Mouse (Mus musculus): Measurements from ENCODE around the gene Arhgap32.

Gene Arhgap32

DNA sequence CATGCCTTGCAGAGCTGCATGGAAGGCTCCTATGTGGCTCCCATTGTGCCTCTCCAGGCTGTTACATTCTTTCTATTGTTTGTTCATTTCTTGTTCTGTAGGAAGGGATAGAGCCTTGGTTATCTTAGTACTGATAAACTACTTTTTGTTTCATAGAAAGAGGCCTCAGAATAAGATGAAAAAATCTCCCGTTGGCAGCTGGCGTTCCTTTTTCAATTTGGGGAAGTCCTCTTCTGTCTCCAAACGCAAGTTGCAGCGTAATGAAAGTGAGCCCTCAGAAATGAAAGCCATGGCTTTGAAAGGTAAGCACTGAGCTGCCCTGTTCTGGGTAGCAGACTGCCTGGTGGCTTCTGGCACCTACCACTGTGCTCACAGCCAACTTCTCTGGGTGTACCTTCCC is 134.6 kb downstream of the Arhgap32 start:
- no peak for DNase-seq (ENCODE audit: extremely low spot score)

DNA sequence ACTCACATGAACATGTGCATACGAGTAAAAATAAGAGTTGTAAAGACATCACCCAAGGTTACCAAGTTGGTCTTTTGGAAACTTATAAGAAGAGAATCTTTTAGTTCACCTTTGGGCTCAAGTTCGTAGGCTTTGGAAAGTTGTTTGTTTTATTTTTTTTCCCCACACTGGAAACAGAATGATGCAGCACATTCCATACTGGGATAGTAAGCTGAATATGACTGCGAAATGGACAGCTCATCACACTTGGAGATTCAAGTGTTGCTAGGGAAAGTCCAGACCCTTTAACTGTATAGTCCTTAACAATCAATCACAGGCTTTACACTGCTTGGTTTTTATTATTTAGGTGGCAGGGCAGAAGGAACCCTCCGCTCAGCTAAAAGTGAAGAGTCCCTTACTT is 137.8 kb downstream of the Arhgap32 start:
- no peak for DNase-seq (ENCODE audit: extremely low spot score)

DNA sequence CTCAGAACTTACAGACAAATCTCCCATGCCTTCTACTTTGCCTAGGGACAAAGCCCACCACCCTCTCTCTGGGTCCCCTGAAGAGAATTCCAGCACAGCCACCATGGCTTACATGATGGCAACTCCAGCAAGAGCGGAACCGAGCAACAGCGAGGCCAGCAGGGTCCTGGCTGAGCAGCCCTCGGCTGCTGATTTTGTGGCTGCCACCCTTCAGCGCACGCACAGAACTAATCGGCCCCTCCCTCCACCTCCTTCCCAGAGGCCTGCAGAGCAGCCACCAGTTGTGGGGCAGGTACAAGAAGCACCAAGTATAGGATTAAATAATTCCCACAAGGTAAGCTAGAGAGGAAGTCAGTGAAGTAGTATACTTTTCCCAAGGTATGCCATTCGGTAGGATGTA is 141.4 kb downstream of the Arhgap32 start:
- DNase-seq (ENCODE audit: extremely low spot score), result no peak

DNA sequence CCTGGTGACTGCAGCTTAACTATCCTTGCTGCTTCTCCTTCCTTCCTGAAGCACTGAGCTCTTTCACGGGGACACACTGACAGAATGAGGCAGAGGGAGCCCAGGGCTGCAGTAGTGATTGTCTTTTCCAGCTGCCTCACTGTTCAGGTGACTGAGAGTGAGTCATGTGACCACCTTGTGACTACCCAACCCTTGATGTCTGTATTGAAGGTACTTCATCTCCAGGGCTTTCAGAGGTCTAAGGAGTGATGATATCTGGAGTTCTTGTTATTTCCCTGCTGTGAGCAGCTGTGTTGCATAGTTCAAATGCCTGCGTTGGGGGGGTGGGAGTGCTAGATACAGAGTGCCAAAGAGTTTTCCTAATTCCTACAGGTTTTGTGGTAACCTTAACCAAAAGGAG is 141.9 kb downstream of the Arhgap32 start:
- DNase-seq (ENCODE audit: extremely low spot score), result no peak

DNA sequence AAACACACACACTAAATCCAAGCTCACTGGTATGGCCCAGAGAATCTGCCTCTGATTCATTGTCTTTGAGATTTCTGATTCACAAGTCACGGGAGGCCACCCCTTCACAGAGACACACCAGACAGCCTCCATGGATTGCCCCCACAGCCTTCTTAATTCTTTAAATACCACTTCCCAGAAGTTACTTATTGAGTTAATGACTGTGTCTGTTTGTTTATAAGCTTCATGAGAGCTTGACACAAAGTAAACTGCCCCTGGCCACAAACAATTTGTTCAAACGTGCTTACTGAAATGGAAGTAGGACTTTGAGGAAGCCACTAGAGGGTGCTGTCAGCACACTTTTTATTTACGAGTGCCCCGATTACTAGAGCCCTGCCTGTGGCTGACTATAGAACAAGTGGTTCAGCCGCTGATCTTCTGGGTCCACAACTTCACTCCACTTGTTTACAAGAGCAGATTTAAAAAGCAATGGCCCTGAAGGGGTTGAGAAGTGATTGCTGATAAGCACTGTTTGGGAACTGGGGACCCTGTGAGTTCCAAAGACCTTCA is 156.0 kb downstream of the Arhgap32 start:
- peak; percentile 75 for DNase-seq (ENCODE audit: extremely low spot score)

DNA sequence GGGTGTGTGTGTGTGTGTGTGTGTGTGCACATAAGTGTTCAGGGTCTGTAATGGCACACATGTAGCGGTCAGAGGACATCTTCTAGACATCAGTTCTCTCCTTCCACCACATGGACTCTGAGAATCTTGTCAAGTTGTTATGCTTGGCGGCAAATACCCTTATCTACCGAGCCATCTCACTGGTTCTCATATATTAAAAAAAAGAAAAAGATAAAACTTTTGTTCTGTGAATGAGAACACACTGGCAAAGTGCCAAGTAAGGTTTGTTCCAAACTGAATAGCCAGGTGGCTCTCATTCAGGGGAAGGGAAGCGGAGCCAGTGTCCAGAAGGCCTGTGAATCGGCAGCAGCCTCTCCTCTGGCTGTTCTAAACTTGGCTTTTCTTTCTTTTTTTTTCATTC is 162.1 kb downstream of the Arhgap32 start:
- DNase-seq (ENCODE audit: extremely low spot score), result no peak

DNA sequence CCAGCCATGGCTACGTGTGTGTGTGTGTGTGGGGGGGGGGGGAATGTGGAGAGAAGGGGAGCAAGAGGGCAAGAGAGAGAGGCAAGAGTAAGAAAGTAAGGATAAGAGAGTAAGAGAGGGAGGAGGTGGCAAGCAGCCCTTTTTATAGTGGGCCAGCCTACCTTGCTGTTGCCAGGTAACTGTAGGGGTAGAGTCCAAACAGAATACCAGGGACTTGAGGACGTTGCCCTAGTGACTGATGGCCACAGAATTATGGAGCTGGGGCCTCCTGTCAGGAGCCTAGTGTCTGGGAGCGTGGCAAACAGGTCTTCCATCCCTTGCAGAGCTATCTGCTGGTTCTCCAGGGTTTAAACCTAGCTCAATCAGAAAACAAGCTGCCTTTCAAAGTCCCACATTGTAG is 163.9 kb downstream of the Arhgap32 start:
- DNase-seq (ENCODE audit: extremely low spot score), result no peak

DNA sequence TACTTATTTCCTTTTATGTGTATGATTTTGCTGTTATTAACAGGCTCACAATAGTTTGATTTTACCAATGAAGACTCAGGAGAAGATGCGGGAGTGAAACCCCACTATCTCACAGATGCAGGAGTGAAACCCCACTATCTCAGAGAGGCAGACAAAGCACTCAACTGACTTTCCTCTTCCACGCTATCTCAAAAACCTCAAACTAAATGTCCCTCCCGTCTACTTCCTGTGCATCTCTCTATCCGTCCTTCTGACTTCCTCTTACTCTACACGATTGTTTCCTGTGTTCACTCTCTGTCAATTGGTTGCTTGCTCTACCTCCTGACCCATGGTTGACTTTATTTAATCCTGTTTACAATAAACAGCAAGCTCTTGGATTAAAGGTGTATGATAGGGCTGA is 164.5 kb downstream of the Arhgap32 start:
- DNase-seq (ENCODE audit: extremely low spot score), result no peak

DNA sequence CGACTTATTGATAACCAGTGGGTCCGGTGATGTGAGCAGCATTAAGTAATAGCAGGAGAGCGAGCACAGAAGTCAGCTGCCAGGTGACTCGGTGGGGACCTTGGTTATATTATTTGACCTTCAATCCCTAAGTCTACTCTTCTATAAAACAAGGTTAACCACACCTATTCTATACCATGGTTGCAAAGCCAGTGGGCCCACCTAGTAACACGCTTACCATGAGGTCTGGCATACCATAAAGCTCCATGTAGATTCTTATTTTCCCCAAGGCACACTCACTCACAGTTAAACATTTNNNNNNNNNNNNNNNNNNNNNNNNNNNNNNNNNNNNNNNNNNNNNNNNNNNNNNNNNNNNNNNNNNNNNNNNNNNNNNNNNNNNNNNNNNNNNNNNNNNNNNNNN is 167.7 kb downstream of the Arhgap32 start:
- DNase-seq (ENCODE audit: extremely low spot score), result no peak

DNA sequence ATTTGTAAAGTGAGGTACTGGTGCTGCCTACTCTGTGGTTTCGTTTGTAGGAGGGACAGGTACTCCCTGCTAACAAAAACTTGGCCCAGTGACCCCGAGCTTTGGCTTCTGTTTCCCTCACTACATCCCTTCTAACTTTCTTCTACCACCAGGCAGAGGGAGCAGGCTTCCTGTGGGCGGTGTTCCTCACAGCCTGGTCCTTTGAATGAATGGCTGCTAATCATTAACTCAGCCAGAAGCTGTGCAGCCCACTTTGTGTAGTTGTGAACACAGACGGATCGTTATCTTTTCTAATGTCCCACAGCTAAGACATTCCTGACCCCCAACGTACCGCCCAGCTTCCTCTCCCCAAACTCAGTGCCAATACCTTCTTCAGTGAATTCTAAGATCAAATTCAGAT is 175.7 kb downstream of the Arhgap32 start:
- no peak for DNase-seq (ENCODE audit: extremely low spot score)

DNA sequence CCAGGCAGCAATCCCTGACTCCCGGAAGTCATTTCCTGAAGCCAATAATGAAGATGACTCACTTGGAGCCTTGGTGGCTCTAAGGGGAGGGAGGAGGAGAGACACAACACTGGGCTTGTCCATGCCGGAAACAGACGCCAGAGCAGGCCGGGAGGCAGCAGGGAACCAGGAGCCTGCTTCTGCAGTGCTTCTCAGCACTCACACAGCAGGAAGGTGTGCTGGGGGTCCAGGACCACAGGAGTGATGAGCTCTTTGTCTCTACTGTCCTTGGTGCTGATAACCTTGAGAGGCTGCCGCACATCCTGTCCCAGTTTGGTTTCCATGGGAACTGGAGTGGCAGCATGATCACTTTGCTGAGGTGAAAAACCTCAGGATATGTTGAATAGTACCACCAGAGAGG is 176.8 kb downstream of the Arhgap32 start:
- no peak for DNase-seq (ENCODE audit: extremely low spot score)

DNA sequence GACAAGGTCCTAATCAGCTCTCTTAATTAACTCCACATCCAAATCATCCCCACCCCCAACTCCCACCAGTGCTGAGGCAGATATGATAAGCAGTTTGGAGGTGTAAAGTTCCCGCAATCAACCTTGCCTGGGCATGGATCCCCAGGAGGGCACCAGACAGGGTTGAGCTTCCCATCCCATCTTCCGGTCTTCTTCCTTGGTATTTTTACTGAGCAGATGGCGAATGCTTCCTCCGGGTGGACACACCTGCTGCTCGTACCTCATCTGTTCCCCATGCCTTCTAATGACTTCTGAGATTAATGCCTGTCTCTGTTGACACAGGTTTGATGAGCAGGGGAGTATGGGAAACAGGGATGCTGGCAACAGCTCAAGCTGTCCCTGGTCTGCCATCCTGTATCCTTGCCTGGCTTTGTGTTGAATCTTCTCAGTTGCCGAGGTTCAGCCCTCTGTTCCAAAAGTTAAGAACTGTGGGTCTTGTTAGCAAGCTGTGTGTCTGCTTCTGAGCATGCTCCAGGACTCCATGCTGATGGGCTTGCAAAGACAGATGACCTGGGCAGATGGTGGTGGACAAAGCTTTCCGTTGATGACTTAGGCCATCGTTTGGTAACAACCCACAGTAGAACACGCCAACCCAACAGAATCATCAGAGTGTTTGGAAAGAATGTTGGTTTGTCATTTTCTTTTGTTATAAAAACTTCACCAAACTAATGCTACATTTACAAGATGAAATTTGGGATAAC is 179.3 kb downstream of the Arhgap32 start:
- DNase-seq (ENCODE audit: extremely low spot score), result no peak

DNA sequence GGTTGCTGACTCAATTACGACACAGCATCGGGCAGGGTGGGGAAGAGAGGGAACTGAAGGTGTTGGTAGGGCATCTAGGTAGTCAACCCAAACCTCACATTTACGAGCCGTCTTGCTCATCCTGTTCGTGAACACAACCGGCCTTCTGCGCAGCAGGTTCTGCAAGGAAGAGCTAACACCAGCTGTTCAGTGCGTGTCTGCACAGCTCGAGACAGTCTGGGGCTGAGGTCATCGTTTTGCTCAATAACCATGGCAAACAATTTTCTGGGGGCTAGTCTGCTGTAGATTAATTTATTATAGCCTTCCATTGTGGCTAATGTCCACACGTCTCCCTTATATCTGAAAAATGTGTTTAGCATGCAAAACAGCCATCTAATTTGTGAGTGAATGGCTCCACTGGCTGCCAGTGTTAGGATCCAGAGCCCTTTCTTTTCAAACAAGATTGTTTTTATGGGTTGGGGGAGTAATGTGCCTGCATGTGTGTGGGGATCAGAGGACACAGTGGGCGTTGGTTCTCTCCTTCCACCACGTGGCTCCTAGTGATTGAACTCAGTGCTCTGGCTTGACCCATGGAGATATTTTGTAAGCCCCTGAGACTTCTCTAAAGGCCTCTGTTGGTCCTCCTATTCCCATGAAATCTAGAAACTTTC is 186.7 kb downstream of the Arhgap32 start:
- DNase-seq (ENCODE audit: extremely low spot score), result no peak

DNA sequence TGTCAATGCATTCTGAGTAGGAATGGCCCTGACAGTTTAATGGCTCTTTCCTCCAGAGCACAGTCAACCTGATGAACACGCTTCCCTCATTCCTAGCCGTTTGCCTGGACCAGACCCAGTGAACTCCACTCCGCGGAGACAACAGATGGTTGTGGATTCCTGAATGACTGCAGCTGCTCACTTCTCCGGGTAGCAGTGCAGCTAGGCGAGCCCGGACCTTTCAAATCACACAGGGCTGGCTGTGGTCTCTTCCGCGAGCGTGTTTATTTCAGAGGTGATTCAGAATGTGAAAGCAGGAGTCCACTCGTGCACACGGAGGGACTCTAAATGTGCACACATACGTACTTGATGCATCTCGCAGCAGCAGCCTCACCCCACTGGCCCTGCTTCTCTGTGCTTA is 195.8 kb downstream of the Arhgap32 start:
- DNase-seq (ENCODE audit: extremely low spot score), result no peak

DNA sequence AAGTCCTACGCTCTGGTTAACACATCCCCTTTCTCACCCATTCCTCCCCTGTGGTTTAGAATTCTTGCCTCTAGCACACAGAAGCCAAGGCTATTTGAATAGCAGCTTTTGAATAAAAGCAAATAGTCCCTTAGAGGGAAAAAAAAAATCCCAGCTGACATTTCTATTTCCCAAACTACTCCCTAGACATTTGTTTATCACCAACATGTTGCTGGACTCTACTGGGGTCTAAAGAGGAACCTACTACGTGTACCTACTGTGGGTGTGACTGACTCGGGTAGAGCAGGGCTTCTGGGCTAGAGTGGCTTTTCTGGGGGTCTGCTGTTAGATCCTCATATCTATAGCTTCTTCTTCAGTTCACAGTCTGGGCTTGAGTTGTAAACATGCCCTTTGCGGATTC is 196.3 kb downstream of the Arhgap32 start:
- no peak for DNase-seq (ENCODE audit: extremely low spot score)

DNA sequence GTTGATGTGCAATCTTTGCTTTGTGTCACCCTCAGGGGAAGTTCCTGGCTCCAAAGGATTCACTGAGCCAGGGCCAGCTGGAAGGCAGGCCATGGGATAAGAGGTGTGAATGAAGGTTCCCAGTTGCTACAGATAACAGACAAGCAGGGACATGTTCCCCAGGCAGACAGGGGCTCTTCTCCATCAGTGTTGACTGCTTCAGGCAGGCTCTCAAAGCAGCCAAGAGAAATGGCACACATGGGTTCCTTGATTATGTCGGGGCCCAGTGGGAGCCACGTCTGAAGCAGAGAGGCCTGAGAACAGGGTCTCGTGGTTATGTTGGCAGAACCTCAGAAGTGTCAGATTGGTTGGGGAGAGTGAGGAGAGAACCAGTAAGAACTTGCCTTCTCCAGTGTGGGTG is 198.1 kb downstream of the Arhgap32 start:
- DNase-seq (ENCODE audit: extremely low spot score), result no peak

DNA sequence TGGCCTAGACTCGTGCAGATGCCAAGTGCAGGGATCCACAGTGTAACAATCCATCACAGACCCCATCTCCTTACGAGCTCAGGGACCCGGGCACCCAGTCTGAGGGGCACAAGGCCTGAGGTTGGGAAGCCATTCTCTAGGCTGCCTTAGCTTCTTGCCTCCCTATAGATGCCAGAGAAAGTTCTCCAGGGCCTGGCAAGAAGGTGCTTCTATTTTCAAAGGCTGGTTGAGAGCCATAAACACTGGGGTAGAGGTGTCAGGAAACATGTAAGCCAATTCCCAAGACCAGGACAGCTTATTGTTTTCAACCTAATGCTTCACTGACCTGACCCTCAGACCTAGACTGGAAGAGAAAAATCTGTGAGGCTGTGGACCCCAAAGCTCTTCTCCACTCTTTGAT is 200.1 kb downstream of the Arhgap32 start:
- DNase-seq (ENCODE audit: extremely low spot score), result no peak
